Mouse (Mus musculus) neural tube, embryonic 14.5 days (tissue): ENCODE data around the gene Olfr99. TPM values are rescaled to one million over a fixed set of nuclear protein-coding genes. Genes with fewer than 3 reads are reported as not detected.
A peak's percentile ranks its signal among the peaks of the same experiment; 100 is the strongest.
"Not testable (repeated sequence)": the region's sequence is repeated elsewhere in the genome, so short reads cannot be mapped to it uniquely, and the experiment has no call there.

Experiments used
- ATAC-seq: fragments of 200-750 bp; cut with Nextera tagmentation; 2 replicates; pipeline ENCODE4 v1.8.0; 2017; ENCODE audit warnings: low read depth, mild to moderate bottlenecking, moderate TSS enrichment, moderate library complexity
- H3K27ac ChIP-seq: fragments of 300-500 bp; sonication (generic); 2 replicates; pipeline ENCODE4 v1.5.1; 2014; ENCODE audit warnings: low read depth, mild to moderate bottlenecking, control low read depth, low read length, moderate library complexity, mixed read lengths
- H3K27me3 ChIP-seq: fragments of 300-500 bp; sonication (generic); 2 replicates; pipeline ENCODE4 v1.6.1; 2014; ENCODE audit warnings: low read length; ENCODE audit not compliant: control insufficient read depth, insufficient read depth
- H3K36me3 ChIP-seq: fragments of 300-500 bp; sonication (generic); 2 replicates; pipeline ENCODE4 v1.6.1; 2014; ENCODE audit warnings: low read length, mixed read lengths; ENCODE audit not compliant: control insufficient read depth, insufficient read depth
- H3K4me1 ChIP-seq: fragments of 300-500 bp; sonication (generic); 2 replicates; pipeline ENCODE4 v1.6.1; 2014; ENCODE audit warnings: low read length; ENCODE audit not compliant: control insufficient read depth, insufficient read depth
- H3K4me2 ChIP-seq: fragments of 300-500 bp; sonication (generic); 2 replicates; pipeline ENCODE4 v1.6.1; 2014; ENCODE audit warnings: mild to moderate bottlenecking, low read depth, low read length, control low read depth
- H3K4me3 ChIP-seq: fragments of 300-500 bp; sonication (generic); 2 replicates; pipeline ENCODE4 v1.5.1; 2014; ENCODE audit warnings: low read depth, low read length, control low read depth, mixed read lengths
- H3K9ac ChIP-seq: fragments of 300-500 bp; sonication (generic); replicated peaks from 2 replicates; pipeline ENCODE4 v1.6.1; 2014; ENCODE audit warnings: low read depth, mild to moderate bottlenecking, control low read depth, low read length, mixed read lengths
- H3K9me3 ChIP-seq: fragments of 300-500 bp; sonication (generic); 2 replicates; pipeline ENCODE4 v1.6.1; 2016; ENCODE audit warnings: low read length; ENCODE audit not compliant: control insufficient read depth
- WGBS: fragments of 180-500 bp; shearing (Covaris S2); extraction: QIAGEN DNeasy Blood & Tissue Kit; methylation state at CpG from one replicate; pipeline ENCODE4 v1.1.7; 2014; 5-methylcytosine and 5-hydroxymethylcytosine counted together
- polyA plus RNA-seq: library from polyadenylated mRNA; unstranded; fragments of >200 nt; fragmentation: Nextera tagmentation; extraction: Ambion mirVana; gene quantifications from 2 replicates; pipeline ENCODE4 v1.2.1, GENCODE M21; 2014

The Olfr99 gene
- polyA plus RNA-seq, 1 experiment from 2014 or later: not detected

- H3K4me1 ChIP-seq: 0 out of 2 replicates have a peak, but pooled peaks cover 2% of the 10 kb centered on the region
- 6% methylated on average over 26 of the region's 26 CpGs for WGBS
Measured at GRCm38 (mm10) chr17:37270058-37270701, 13.1 kb downstream of the Olfr99 start, which contains the start of gene H2-M3. H2-M3 (plus strand) TSS chr17:37270220.

GRCm38 (mm10) chr17:37263626-37264025 lies 19.6 kb downstream of the Olfr99 start, which contains the start of gene Olfr98:
Olfr98 (minus strand) TSS chr17:37263749.
- 90% methylated on average over 1 of the region's 1 CpGs for WGBS

More at GRCm38 (mm10) chr17:37270058-37270701, 13.1 kb downstream of the Olfr99 start, which contains the start of gene H2-M3:
- Histone ChIP-seq H3K36me3 (no peaks in the 10 kb centered on the region), H3K27ac (no peak within 1 kb of the TSS), H3K27me3 (no peaks in the 10 kb centered on the region), H3K9me3 (no peaks in the 10 kb centered on the region), H3K4me3 (peak within 1 kb of the TSS; percentile 41), H3K9ac (peak within 1 kb of the TSS; percentile 41; the same call in 1 of the 2 replicates), H3K4me2 (peak within 1 kb of the TSS; percentile 93)
- peak; percentile 99 for ATAC-seq

DNA sequence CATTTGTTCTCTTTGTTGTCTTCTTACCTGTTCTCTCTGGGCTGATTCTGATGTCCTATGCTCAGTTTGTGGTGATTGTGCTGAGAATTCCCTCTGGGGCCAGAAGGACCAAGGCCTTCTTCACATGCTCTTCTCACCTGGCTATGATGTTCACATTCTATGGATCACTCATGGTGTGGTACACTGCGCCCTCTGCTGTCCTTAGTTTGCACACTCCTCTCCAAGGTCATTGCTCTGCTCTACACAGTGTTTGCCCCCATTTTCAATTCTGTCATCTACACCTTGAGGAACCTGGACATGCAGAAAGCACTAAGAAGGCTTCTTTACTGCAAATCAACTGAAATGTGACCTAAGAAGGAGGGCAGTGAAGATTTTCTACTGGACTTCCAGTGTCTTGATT lies 32.7 kb downstream of the Olfr99 start:
- 15% methylated on average over 1 of the region's 1 CpGs for WGBS
- no peak for ATAC-seq

More at GRCm38 (mm10) chr17:37263626-37264025, 19.6 kb downstream of the Olfr99 start, which contains the start of gene Olfr98:
- Histone ChIP-seq H3K27ac (no peak within 1 kb of the TSS), H3K4me3 (no peak within 1 kb of the TSS), H3K9ac (no peak within 1 kb of the TSS), H3K27me3 (no peaks in the 10 kb centered on the region), H3K4me1 (no peaks in the 10 kb centered on the region), H3K36me3 (no peaks in the 10 kb centered on the region), H3K9me3 (no peaks in the 10 kb centered on the region), H3K4me2 (no peak within 1 kb of the TSS)
- ATAC-seq: no peak

GRCm38 (mm10) chr17:37249460-37249859 lies 33.8 kb downstream of the Olfr99 start:
- H3K4me3 ChIP-seq: no peak overlapping the region
- no peak overlapping the region for H3K27ac ChIP-seq
- H3K4me1 ChIP-seq: no peaks in the 10 kb centered on the region
- no peaks in the 10 kb centered on the region for H3K27me3 ChIP-seq
- H3K9me3 ChIP-seq: no peaks in the 10 kb centered on the region
- no peak overlapping the region for H3K9ac ChIP-seq
- no peaks in the 10 kb centered on the region for H3K36me3 ChIP-seq
- no peak for ATAC-seq
- no peak overlapping the region for H3K4me2 ChIP-seq

More for the DNA sequence above, 32.7 kb downstream of the Olfr99 start:
- H3K4me1 ChIP-seq: no peaks in the 10 kb centered on the region
- H3K9ac ChIP-seq: no peak overlapping the region
- H3K9me3 ChIP-seq: no peaks in the 10 kb centered on the region
- no peak overlapping the region for H3K4me3 ChIP-seq
- H3K27ac ChIP-seq: no peak overlapping the region
- H3K4me2 ChIP-seq: no peak overlapping the region
- H3K36me3 ChIP-seq: no peaks in the 10 kb centered on the region
- H3K27me3 ChIP-seq: no peaks in the 10 kb centered on the region

- no peak overlapping the region for H3K27ac ChIP-seq
- H3K36me3 ChIP-seq: no peaks in the 10 kb centered on the region
- no peak overlapping the region for H3K4me2 ChIP-seq
- no peaks in the 10 kb centered on the region for H3K4me1 ChIP-seq
- H3K9ac ChIP-seq: no peak overlapping the region
- no peaks in the 10 kb centered on the region for H3K27me3 ChIP-seq
- ATAC-seq: no peak
- H3K4me3 ChIP-seq: no peak overlapping the region
- H3K9me3 ChIP-seq: no peaks in the 10 kb centered on the region
- 41% methylated on average over 5 of the region's 5 CpGs for WGBS
Measured at GRCm38 (mm10) chr17:37246715-37247114, 36.5 kb downstream of the Olfr99 start.

DNA sequence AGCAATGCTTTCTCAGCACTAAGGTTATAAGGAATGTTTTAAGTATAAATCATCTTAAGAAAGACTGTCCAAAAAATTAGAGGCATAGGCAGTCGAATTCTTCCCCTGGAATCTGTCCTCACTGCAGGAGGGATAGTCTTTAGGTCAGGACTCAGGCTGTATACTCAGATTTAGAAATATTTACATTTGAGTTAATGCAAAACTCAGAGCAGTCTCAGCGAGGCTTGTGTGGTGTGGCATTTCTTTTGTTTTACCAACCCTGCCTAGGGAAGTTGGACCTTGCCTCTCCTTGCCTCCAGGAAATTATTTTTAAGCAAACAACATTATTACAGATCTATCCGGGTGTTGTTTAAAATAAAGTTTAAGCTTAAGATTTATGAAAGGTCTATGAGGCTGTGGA lies 41.1 kb downstream of the Olfr99 start:
- Histone ChIP-seq H3K27me3 (no peaks in the 10 kb centered on the region), H3K4me2 (no peak overlapping the region), H3K27ac (no peak overlapping the region), H3K4me3 (no peak overlapping the region), H3K36me3 (no peaks in the 10 kb centered on the region), H3K9me3 (no peaks in the 10 kb centered on the region), H3K9ac (no peak overlapping the region), H3K4me1 (no peaks in the 10 kb centered on the region)
- no peak for ATAC-seq
- 59% methylated on average over 3 of the region's 3 CpGs for WGBS

GRCm38 (mm10) chr17:37237230-37237629 lies 46.0 kb downstream of the Olfr99 start, which contains the start of gene Olfr97:
Olfr97 (minus strand) TSS chr17:37237330.
- not testable (repeated sequence) for H3K9me3 ChIP-seq, H3K9ac ChIP-seq, H3K36me3 ChIP-seq, H3K4me1 ChIP-seq, H3K4me3 ChIP-seq, H3K27me3 ChIP-seq, H3K27ac ChIP-seq, H3K4me2 ChIP-seq, ATAC-seq
- WGBS: 88% methylated on average over 2 of the region's 2 CpGs

Other genes starting within 250 kb of the Olfr99 start
- 78.9 and 103 TPM in 2 replicates for gene Gabbr1, start 237.5 kb downstream of the Olfr99 start, polyA plus RNA-seq
- 0.12 TPM in 1 of 2 replicates, not detected in the other for gene Olfr90, start 195.0 kb downstream of the Olfr99 start, polyA plus RNA-seq
- 0.13 TPM in 1 of 2 replicates, not detected in the other for gene Olfr91, start 185.2 kb downstream of the Olfr99 start, polyA plus RNA-seq
- not detected in 2 replicates for gene Olfr92, start 163.4 kb downstream of the Olfr99 start, polyA plus RNA-seq
- not detected in 2 replicates for gene Olfr93, start 122.0 kb downstream of the Olfr99 start, polyA plus RNA-seq
- gene Ubd, start 89.6 kb downstream of the Olfr99 start, polyA plus RNA-seq: not detected in 2 replicates
- 0.19 TPM in 1 of 2 replicates, not detected in the other for gene Olfr94, start 82.5 kb downstream of the Olfr99 start, polyA plus RNA-seq
- gene Olfr95, start 70.3 kb downstream of the Olfr99 start, polyA plus RNA-seq: 0.05 TPM in 1 of 2 replicates, not detected in the other
- gene Olfr96, start 63.3 kb downstream of the Olfr99 start, polyA plus RNA-seq: not detected in 2 replicates
- gene Olfr97, start 46.1 kb downstream of the Olfr99 start, polyA plus RNA-seq: not detected in 2 replicates
- not detected in 2 replicates for gene Olfr98, start 19.7 kb downstream of the Olfr99 start, polyA plus RNA-seq
- 0.42 and 0.91 TPM in 2 replicates for gene H2-M3, start 13.2 kb downstream of the Olfr99 start, polyA plus RNA-seq
- not detected in 2 replicates for gene Olfr101, start 20.9 kb upstream of the Olfr99 start, polyA plus RNA-seq
- gene Olfr102, start 33.6 kb upstream of the Olfr99 start, polyA plus RNA-seq: not detected in 2 replicates
- gene Olfr103, start 56.2 kb upstream of the Olfr99 start, polyA plus RNA-seq: not detected in 2 replicates
- gene Olfr104-ps, start 76.1 kb upstream of the Olfr99 start, polyA plus RNA-seq: not detected in 2 replicates
- gene Olfr105-ps, start 95.6 kb upstream of the Olfr99 start, polyA plus RNA-seq: not detected in 2 replicates
- gene Olfr106-ps, start 106.9 kb upstream of the Olfr99 start, polyA plus RNA-seq: not detected in 2 replicates
- not detected in 2 replicates for gene Olfr107, start 115.8 kb upstream of the Olfr99 start, polyA plus RNA-seq
- gene Olfr108, start 162.0 kb upstream of the Olfr99 start, polyA plus RNA-seq: not detected in 2 replicates
- not detected in 2 replicates for gene Olfr109, start 175.5 kb upstream of the Olfr99 start, polyA plus RNA-seq
- not detected in 2 replicates for gene H2-M2, start 200.1 kb upstream of the Olfr99 start, polyA plus RNA-seq
- not detected in 2 replicates for gene Olfr110, start 209.0 kb upstream of the Olfr99 start, polyA plus RNA-seq
- gene Olfr111, start 224.6 kb upstream of the Olfr99 start, polyA plus RNA-seq: not detected in 2 replicates